Mouse (Mus musculus) gastrocnemius, adult 18-20 months (tissue): ENCODE results near the gene Ankle1. TPM values are rescaled to one million over a fixed set of nuclear protein-coding genes. Genes with fewer than 3 reads are reported as not detected.

ENCODE experiments used
- DNase-seq: peaks from one replicate; pipeline ENCODE4 v3.0.0; 2021; ENCODE audit warnings: low spot score
- long read RNA-seq, 2 experiments: library from polyadenylated mRNA; stranded (forward); transcript quantifications; one replicate each; pipeline ENCODE4 v2.0.0; 2021
- total RNA-seq, 2 experiments: library from RNA; stranded (reverse); gene quantifications; 2 replicates each; pipeline ENCODE4 v1.2.3; 2021

Gene Ankle1
- not detected for total RNA-seq
- long read RNA-seq, experiment 1 = 0 reads
- long read RNA-seq, experiment 2 = 0 reads

- peak; percentile 96 for DNase-seq
Observed at GRCm38 (mm10) chr8:71405401-71406098, at the start of gene Ankle1. Ankle1 (plus strand) TSS chr8:71406010.

GRCm38 (mm10) chr8:71358026-71358425 is 47.8 kb upstream of the Ankle1 start:
- DNase-seq = no peak

GRCm38 (mm10) chr8:71366771-71367528 is 38.9 kb upstream of the Ankle1 start, which contains the start of gene Use1:
Use1 (plus strand) TSS chr8:71366848.
- DNase-seq = peak; percentile 91

- DNase-seq = no peak
Observed at GRCm38 (mm10) chr8:71367529-71368176, 38.2 kb upstream of the Ankle1 start.

- no peak for DNase-seq
Observed at GRCm38 (mm10) chr8:71368366-71368765, 37.4 kb upstream of the Ankle1 start.

- no peak for DNase-seq
Observed at GRCm38 (mm10) chr8:71369040-71369718, 36.6 kb upstream of the Ankle1 start.

- no peak for DNase-seq
Observed at GRCm38 (mm10) chr8:71370711-71371235, 35.0 kb upstream of the Ankle1 start.

- DNase-seq = peak; percentile 97
Observed at GRCm38 (mm10) chr8:71371236-71371848, 34.5 kb upstream of the Ankle1 start, which contains the start of gene Ocel1. Ocel1 (plus strand) TSS chr8:71371298.

- DNase-seq = no peak
Observed at GRCm38 (mm10) chr8:71372427-71372826, 33.4 kb upstream of the Ankle1 start.

- DNase-seq = no peak
Observed at GRCm38 (mm10) chr8:71373000-71373399, 32.8 kb upstream of the Ankle1 start.

- DNase-seq = no peak
Observed at GRCm38 (mm10) chr8:71374616-71375206, 31.1 kb upstream of the Ankle1 start.

- peak; percentile 60 for DNase-seq
Observed at GRCm38 (mm10) chr8:71375581-71376422, 30.0 kb upstream of the Ankle1 start.

- no peak for DNase-seq
Observed at GRCm38 (mm10) chr8:71376423-71377030, 29.3 kb upstream of the Ankle1 start.

GRCm38 (mm10) chr8:71379008-71379407 is 26.8 kb upstream of the Ankle1 start:
- DNase-seq = no peak

- no peak for DNase-seq
Observed at GRCm38 (mm10) chr8:71379512-71380075, 26.2 kb upstream of the Ankle1 start.

GRCm38 (mm10) chr8:71380178-71381171 is 25.3 kb upstream of the Ankle1 start:
- DNase-seq = no peak

GRCm38 (mm10) chr8:71381421-71381970 is 24.3 kb upstream of the Ankle1 start, which contains the start of gene Nr2f6:
Nr2f6 (minus strand) TSS chr8:71381960.
- DNase-seq = peak; percentile 52
